Comparison of ENCODE assay signal across 22 mouse cellular contexts in the genomic region with DNA sequence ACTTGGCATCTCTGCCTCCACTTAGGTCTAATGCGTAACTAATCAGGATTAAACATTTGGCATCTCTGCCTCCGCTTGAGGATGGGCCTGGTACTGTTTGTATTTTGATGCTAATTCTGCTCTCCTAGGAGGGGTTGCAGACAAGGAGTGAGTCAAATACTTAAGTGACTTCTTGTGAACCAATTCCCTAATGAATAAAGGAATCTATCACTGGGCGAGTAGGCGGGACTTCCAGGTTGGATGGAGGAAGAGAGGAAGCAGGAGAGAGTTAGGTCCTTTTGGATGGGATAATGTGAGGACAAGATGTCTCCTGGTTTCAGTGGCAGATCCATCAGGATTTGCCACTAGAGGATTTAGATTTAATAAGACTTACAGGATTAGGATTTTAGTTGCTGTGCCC.
"Had no signal": no experiment of that assay in that cellular context is flagged by ENCODE, and none has a peak within 500 bp of the region (broad histone marks: within the 10 kb centered on the region; RNA-seq: fewer than 3 reads in every experiment).

No protein-coding gene starts in this region.

- H3K4me1 ChIP-seq: intestine, embryonic 15.5 days; kidney, embryonic 15.5 days; limb, embryonic 13.5 days; limb, embryonic 15.5 days; liver, embryonic 12.5 days had no signal

- H3K4me3 ChIP-seq: gastrocnemius, adult 2 months; heart, adult 2 months; heart, embryonic 13.5 days; heart, embryonic 15.5 days; intestine, embryonic 15.5 days; kidney, embryonic 15.5 days; left cerebral cortex, adult 2 months; limb, embryonic 13.5 days; limb, embryonic 15.5 days; liver, embryonic 12.5 days had no signal

- H3K9me3 ChIP-seq: heart, embryonic 13.5 days; heart, embryonic 15.5 days; intestine, embryonic 15.5 days; kidney, embryonic 15.5 days; limb, embryonic 13.5 days; limb, embryonic 15.5 days; liver, embryonic 12.5 days had no signal

- ATAC-seq: hindbrain, embryonic 16.5 days; inflammation-experienced regulatory T-cells, adult 6 months; intestine, embryonic 15.5 days; intestine, postnatal 0 days; liver, embryonic 12.5 days had no signal

- H3K27ac ChIP-seq: gastrocnemius, adult 2 months; heart, adult 2 months; heart, embryonic 13.5 days; heart, embryonic 15.5 days; hindbrain, embryonic 14.5 days; intestine, embryonic 15.5 days; kidney, embryonic 15.5 days; kidney, postnatal 0 days; left cerebral cortex, adult 2 months; limb, embryonic 13.5 days; limb, embryonic 15.5 days; liver, embryonic 12.5 days; liver, embryonic 14.5 days had no signal

- H3K4me2 ChIP-seq: heart, embryonic 11.5 days; heart, embryonic 13.5 days; heart, embryonic 15.5 days; hindbrain, embryonic 14.5 days; intestine, embryonic 15.5 days; kidney, embryonic 15.5 days; limb, embryonic 13.5 days; limb, embryonic 15.5 days; liver, embryonic 12.5 days had no signal

- H3K9ac ChIP-seq: heart, embryonic 13.5 days; heart, embryonic 15.5 days; hindbrain, embryonic 14.5 days; intestine, embryonic 15.5 days; kidney, embryonic 15.5 days; limb, embryonic 13.5 days; limb, embryonic 15.5 days; liver, embryonic 12.5 days; liver, embryonic 14.5 days had no signal

- DNase-seq: gastrocnemius, postnatal 25 days; heart, adult 11 months; heart, adult 2 months; heart, postnatal 36 days; kidney, adult 18-20 months; kidney, adult 9 months had no signal

- H3K27me3 ChIP-seq: heart, embryonic 13.5 days; heart, embryonic 15.5 days; intestine, embryonic 15.5 days; kidney, embryonic 15.5 days; limb, embryonic 13.5 days; limb, embryonic 15.5 days; liver, embryonic 12.5 days had no signal
